Mouse (Mus musculus): Measurements from ENCODE around the gene 5730409E04Rik. TPM values are rescaled to one million over a fixed set of nuclear protein-coding genes. Genes with fewer than 3 reads are reported as not detected.

The 5730409E04Rik gene
- 2.2 and 2.4 TPM in 2 replicates for polyA plus RNA-seq (2015; fragmentation: Nextera tagmentation; extraction: Ambion mirVana)

DNA sequence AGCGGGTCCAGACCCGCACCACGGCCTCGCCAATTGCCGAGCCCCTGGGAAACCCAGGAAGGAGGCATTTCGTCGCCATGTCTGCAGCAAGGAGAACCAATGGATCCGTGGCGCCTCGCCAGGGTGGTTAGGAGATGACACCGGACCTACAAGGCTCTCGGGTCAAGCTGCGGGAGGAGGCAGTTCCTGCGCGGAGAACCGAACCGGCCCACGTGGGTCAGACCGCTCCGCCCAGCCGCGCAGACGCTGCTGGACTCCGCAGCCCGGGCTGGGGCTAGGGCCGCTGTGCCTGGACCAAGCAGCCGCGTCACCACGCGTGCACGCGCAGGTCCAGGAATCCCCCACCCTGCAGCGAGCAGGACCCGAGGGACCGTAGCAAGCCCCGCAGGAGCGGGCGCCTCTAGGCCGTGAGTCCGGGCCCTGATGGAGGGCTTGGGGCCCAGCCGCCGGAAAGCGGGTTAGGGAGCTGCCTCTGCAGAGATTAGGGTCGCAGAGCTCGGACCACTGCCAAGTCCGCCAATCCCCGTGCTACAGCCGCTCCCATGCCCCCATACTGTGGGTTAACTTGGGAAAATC lies at the start of gene 5730409E04Rik:
5730409E04Rik (plus strand) TSS at position 213 of the 576 bp plus-strand sequence.
- no peaks in the 10 kb centered on the region for H3K9me3 ChIP-seq (replicated peaks)
- 0 out of 2 replicates have a peak within 1 kb of the TSS, but pooled peaks have one; percentile 21 for H3K27ac ChIP-seq
- peaks cover 7% of the 10 kb centered on the region; the same call in 1 of the 2 replicates for H3K4me1 ChIP-seq
- H3K27me3 ChIP-seq: peaks cover 61% of the 10 kb centered on the region
- peak; percentile 86 for ATAC-seq
- WGBS: under 1% methylated on average over 48 of the region's 48 CpGs
- peak within 1 kb of the TSS; percentile 54 for H3K4me3 ChIP-seq
- H3K36me3 ChIP-seq (ENCODE audit: poor library complexity, severe bottlenecking): 0 out of 2 replicates have a peak, but pooled peaks cover 5% of the 10 kb centered on the region
- H3K9ac ChIP-seq: peak within 1 kb of the TSS; percentile 75
- peak within 1 kb of the TSS; percentile 90 for H3K4me2 ChIP-seq

- Histone ChIP-seq H3K27ac (no peak overlapping the region), H3K36me3 (ENCODE audit: poor library complexity, severe bottlenecking) (peaks cover 77% of the 10 kb centered on the region), H3K4me3 (no peak overlapping the region), H3K9ac (no peak overlapping the region), H3K9me3 (replicated peaks) (no peaks in the 10 kb centered on the region), H3K4me2 (no peak overlapping the region), H3K27me3 (no peaks in the 10 kb centered on the region), H3K4me1 (no peaks in the 10 kb centered on the region)
- no peak for ATAC-seq
- 97% methylated on average over 6 of the region's 6 CpGs for WGBS
Measured at GRCm38 (mm10) chr4:126563798-126564197, 45.8 kb upstream of the 5730409E04Rik start.

DNA sequence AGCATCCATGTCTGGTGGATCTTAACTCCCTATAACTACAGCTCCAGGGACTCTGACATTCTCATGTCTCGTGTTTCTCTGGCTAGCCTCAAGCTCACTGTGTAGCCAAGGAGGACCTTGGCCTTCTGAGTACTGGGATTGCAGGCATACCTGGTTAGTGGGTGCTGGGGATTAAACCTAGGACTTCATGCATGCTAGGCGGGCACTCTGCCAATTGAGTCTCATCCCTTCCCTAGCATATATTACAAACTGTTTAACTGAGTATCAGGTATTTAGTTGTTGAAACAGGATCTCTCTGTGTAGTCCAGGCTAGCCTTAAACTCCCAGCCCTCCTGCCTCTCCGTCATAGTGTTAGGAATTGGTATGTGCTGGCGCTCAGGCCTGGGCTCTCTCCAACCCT lies 42.4 kb upstream of the 5730409E04Rik start:
- 94% methylated on average over 4 of the region's 4 CpGs for WGBS
- Histone ChIP-seq H3K27ac (no peak overlapping the region), H3K4me2 (no peak overlapping the region), H3K36me3 (ENCODE audit: poor library complexity, severe bottlenecking) (peaks cover 88% of the 10 kb centered on the region), H3K9ac (no peak overlapping the region), H3K9me3 (replicated peaks) (no peaks in the 10 kb centered on the region), H3K4me3 (no peak overlapping the region), H3K27me3 (no peaks in the 10 kb centered on the region), H3K4me1 (no peaks in the 10 kb centered on the region)
- no peak for ATAC-seq

DNA sequence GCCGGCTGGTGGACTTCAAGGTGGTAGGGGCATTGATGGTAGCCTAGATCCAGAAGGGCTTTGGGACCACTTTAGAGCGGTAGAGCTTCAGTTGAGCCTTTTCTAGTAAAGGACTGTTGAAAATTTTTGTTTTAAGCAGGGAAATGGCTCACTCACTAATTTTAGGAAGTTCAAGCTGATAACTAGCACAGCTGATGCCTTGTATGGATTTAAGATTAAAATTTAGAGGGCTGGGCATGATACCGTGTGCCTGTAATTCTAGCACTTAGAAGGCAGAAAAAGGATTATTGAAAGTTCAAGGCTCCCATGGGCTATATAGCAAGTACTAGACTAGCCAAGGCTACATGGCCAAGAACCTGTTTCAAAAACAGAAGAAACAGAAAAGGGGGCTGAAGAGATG lies 39.8 kb upstream of the 5730409E04Rik start:
- Histone ChIP-seq H3K9ac (no peak overlapping the region), H3K36me3 (ENCODE audit: poor library complexity, severe bottlenecking) (peaks cover 94% of the 10 kb centered on the region), H3K4me1 (no peaks in the 10 kb centered on the region), H3K4me3 (no peak overlapping the region), H3K27ac (no peak overlapping the region), H3K27me3 (no peaks in the 10 kb centered on the region), H3K9me3 (replicated peaks) (peaks cover 4% of the 10 kb centered on the region), H3K4me2 (no peak overlapping the region)
- 96% methylated on average over 3 of the region's 3 CpGs for WGBS
- no peak for ATAC-seq

- no peak for ATAC-seq
- H3K9ac ChIP-seq: no peak overlapping the region
- no peaks in the 10 kb centered on the region for H3K4me1 ChIP-seq
- no peak overlapping the region for H3K27ac ChIP-seq
- H3K9me3 ChIP-seq (replicated peaks): peaks cover 4% of the 10 kb centered on the region
- H3K4me2 ChIP-seq: no peak overlapping the region
- H3K4me3 ChIP-seq: no peak overlapping the region
- 98% methylated on average over 5 of the region's 5 CpGs for WGBS
- no peaks in the 10 kb centered on the region for H3K27me3 ChIP-seq
- peaks cover 100% of the 10 kb centered on the region for H3K36me3 ChIP-seq (ENCODE audit: poor library complexity, severe bottlenecking)
Measured at GRCm38 (mm10) chr4:126576281-126576680, 33.3 kb upstream of the 5730409E04Rik start.

- H3K27me3 ChIP-seq: no peaks in the 10 kb centered on the region
- no peak for ATAC-seq
- WGBS: 91% methylated on average over 3 of the region's 3 CpGs
- peaks cover 4% of the 10 kb centered on the region for H3K9me3 ChIP-seq (replicated peaks)
- H3K27ac ChIP-seq: no peak overlapping the region
- no peak overlapping the region for H3K9ac ChIP-seq
- H3K4me3 ChIP-seq: no peak overlapping the region
- no peak overlapping the region for H3K4me2 ChIP-seq
- no peaks in the 10 kb centered on the region for H3K4me1 ChIP-seq
- peaks cover 100% of the 10 kb centered on the region for H3K36me3 ChIP-seq (ENCODE audit: poor library complexity, severe bottlenecking)
Measured at GRCm38 (mm10) chr4:126577920-126578319, 31.7 kb upstream of the 5730409E04Rik start.

GRCm38 (mm10) chr4:126579077-126579476 lies 30.5 kb upstream of the 5730409E04Rik start:
- 91% methylated on average over 2 of the region's 2 CpGs for WGBS
- Histone ChIP-seq H3K9ac (no peak overlapping the region), H3K27ac (no peak overlapping the region), H3K9me3 (replicated peaks) (peaks cover 2% of the 10 kb centered on the region), H3K27me3 (no peaks in the 10 kb centered on the region), H3K4me2 (no peak overlapping the region), H3K4me3 (no peak overlapping the region), H3K4me1 (no peaks in the 10 kb centered on the region), H3K36me3 (ENCODE audit: poor library complexity, severe bottlenecking) (peaks cover 95% of the 10 kb centered on the region)
- ATAC-seq: no peak

DNA sequence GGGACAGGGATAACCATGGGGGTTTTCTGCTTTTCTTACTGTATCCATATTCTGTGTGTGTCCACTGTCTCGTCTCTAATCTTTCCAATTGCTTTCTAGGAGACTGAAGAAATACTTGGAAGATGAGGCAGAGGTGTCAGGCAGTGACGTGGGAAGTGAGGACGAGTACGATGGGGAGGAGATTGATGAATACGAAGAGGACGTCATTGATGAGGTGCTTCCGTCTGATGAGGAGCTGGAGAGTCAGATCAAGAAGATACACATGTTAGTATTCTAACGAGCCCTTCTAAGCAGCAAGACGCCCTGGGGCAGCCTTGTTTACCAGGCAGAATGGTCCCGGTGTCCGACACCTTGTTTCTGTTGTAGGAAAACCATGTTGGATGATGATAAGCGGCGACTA lies 23.9 kb upstream of the 5730409E04Rik start:
- ATAC-seq: no peak
- Histone ChIP-seq H3K9me3 (replicated peaks) (no peaks in the 10 kb centered on the region), H3K4me1 (no peaks in the 10 kb centered on the region), H3K36me3 (ENCODE audit: poor library complexity, severe bottlenecking) (peaks cover 83% of the 10 kb centered on the region), H3K9ac (no peak overlapping the region), H3K27ac (no peak overlapping the region), H3K4me3 (no peak overlapping the region), H3K27me3 (no peaks in the 10 kb centered on the region), H3K4me2 (no peak overlapping the region)
- 96% methylated on average over 13 of the region's 13 CpGs for WGBS

DNA sequence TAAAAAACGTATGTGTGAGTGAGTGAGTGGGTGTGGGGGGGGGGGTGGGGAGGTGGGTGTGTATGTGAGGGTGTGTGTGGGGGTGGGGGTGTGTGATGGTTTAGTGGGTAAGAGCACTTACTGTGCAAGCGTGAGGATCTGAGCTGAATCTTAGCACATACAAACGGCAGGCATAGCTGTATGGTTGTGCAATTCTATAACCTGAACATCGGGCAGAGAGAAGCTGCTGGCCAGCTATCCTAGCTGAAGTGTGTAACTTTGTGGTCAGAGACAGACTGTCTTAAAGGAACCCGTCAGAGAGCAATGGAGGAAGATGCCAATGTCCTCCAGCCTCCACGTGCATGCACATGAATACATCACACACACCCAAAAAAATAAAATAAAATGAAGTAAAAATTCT lies 17.6 kb upstream of the 5730409E04Rik start:
- Histone ChIP-seq H3K4me3 (no peak overlapping the region), H3K27me3 (no peaks in the 10 kb centered on the region), H3K9ac (no peak overlapping the region), H3K36me3 (ENCODE audit: poor library complexity, severe bottlenecking) (peaks cover 69% of the 10 kb centered on the region), H3K4me1 (no peaks in the 10 kb centered on the region), H3K27ac (no peak overlapping the region), H3K4me2 (no peak overlapping the region), H3K9me3 (replicated peaks) (no peaks in the 10 kb centered on the region)
- 91% methylated on average over 6 of the region's 6 CpGs for WGBS
- ATAC-seq: no peak

GRCm38 (mm10) chr4:126599971-126600754 lies 9.5 kb upstream of the 5730409E04Rik start:
- H3K9me3 ChIP-seq (replicated peaks): no peaks in the 10 kb centered on the region
- ATAC-seq: no peak
- H3K4me2 ChIP-seq: no peak overlapping the region
- no peak overlapping the region for H3K27ac ChIP-seq
- no peak overlapping the region for H3K4me3 ChIP-seq
- no peak overlapping the region for H3K9ac ChIP-seq
- H3K36me3 ChIP-seq (ENCODE audit: poor library complexity, severe bottlenecking): no peaks in the 10 kb centered on the region
- WGBS: 35% methylated on average over 8 of the region's 8 CpGs
- H3K4me1 ChIP-seq: peaks cover 14% of the 10 kb centered on the region
- H3K27me3 ChIP-seq: peaks cover 37% of the 10 kb centered on the region

DNA sequence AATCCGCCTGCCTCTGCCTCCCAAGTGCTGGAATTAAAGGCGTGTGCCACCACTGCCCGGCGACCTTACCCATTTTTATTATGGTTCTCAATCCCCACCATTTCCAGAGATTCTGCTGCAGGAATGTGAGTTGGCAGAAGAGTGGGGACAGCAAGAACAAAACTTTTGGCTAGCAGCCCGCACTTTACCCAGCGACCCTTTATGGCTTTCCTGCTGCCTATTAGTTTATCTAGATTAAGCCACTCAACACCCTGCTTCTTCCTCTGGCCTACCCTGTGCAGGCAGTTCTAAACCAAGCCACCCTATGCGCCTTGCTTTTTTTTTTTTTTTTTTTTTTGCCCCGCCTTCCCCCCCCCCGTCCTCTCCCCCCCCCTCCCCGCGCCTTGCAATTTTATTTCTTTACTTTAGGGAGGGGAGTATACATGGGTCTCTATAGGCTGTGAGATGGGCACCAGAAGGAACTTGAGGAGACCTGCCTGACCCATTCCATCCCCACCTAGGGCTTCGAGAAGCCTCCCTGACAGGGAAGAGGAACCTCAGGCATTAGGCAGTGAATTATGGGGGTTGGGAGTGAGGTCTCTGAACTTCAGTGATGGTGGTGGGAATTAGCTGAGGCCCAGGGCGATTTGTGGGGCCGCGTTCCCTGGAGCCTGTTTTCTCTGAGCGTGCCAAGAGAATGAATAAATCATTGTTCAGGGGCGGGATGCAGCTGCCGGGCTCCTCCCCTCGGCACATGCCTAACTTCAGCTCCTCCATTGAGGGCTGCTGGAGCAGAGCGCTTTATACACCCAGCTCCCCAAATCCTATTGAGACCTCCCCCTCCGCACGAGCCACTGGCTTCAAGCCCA lies 7.8 kb upstream of the 5730409E04Rik start:
- Histone ChIP-seq H3K9ac (peak overlapping the region; percentile 28; the same call in 1 of the 2 replicates), H3K4me1 (peaks cover 14% of the 10 kb centered on the region), H3K4me3 (peak overlapping the region; percentile 6; the same call in 1 of the 2 replicates), H3K36me3 (ENCODE audit: poor library complexity, severe bottlenecking) (no peaks in the 10 kb centered on the region), H3K9me3 (replicated peaks) (no peaks in the 10 kb centered on the region), H3K27ac (peak overlapping the region; percentile 25), H3K4me2 (peak overlapping the region; percentile 49), H3K27me3 (peaks cover 53% of the 10 kb centered on the region)
- ATAC-seq: peak; percentile 96
- WGBS: 19% methylated on average over 19 of the region's 22 CpGs

GRCm38 (mm10) chr4:126602445-126602762 lies 7.2 kb upstream of the 5730409E04Rik start:
- Histone ChIP-seq H3K27me3 (peaks cover 58% of the 10 kb centered on the region), H3K27ac (peak overlapping the region; percentile 25; the same call in 1 of the 2 replicates), H3K4me3 (peak overlapping the region; percentile 6; the same call in 1 of the 2 replicates), H3K4me2 (peak overlapping the region; percentile 49), H3K9ac (peak overlapping the region; percentile 28; the same call in 1 of the 2 replicates), H3K36me3 (ENCODE audit: poor library complexity, severe bottlenecking) (no peaks in the 10 kb centered on the region), H3K4me1 (peaks cover 14% of the 10 kb centered on the region), H3K9me3 (replicated peaks) (no peaks in the 10 kb centered on the region)
- 0% methylated on average over 6 of the region's 6 CpGs for WGBS
- peak; percentile 84 for ATAC-seq
